Mouse (Mus musculus) ES-Bruce4 (cell line): ENCODE results near the gene Fam171a1.

ENCODE experiments used
- CTCF ChIP-seq: IDR thresholded peaks from one replicate; pipeline ENCODE4 v1.8.1; 2011; ENCODE audit warnings: low read depth, low read length
- POLR2A ChIP-seq: IDR thresholded peaks from one replicate; pipeline ENCODE4 v1.8.1; 2011; ENCODE audit warnings: low read length; ENCODE audit not compliant: insufficient read depth

DNA sequence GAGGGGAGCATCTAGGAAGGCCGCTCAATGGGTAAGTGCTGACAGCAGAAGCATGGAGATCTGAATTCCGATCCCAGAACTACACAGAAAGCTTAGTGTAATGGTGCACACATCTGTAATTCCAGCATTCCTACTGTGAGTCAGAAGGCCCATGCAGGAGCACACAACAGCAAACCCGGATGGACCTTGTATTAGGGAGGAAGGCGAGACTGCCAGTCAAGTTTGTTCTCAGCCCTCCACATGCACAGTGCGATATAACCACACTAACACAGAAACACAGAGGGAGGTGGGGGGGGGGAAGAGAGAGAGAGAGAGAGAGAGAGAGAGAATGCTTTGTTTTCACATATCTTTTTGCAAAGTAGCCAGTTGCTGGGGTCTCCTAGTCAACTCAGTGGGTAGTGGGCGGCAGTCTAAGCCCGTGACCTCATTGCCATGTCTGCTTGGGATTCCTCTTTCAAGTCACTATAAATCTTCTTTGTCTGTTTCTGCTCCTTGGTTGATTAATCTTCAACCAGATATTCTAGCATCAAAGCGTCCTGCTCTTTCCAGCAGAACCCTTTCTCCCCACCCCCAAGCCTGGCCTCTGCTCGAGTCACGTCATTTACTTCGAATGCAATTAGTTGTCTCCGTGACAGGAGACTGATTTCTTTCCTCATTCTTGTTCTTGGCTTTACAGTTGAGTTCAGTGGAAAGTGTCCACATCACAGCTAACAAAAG is 20.7 kb downstream of the Fam171a1 start:
- no peak for TF ChIP-seq POLR2A
- no peak for TF ChIP-seq CTCF
